Mouse (Mus musculus) kidney, adult 8-10 months (tissue): ENCODE data around the gene Ppp1r11.

Experiments used
- DNase-seq, 2 experiments: peaks; one replicate each; pipeline ENCODE4 v3.0.0; 2022

Gene Ppp1r11

DNA sequence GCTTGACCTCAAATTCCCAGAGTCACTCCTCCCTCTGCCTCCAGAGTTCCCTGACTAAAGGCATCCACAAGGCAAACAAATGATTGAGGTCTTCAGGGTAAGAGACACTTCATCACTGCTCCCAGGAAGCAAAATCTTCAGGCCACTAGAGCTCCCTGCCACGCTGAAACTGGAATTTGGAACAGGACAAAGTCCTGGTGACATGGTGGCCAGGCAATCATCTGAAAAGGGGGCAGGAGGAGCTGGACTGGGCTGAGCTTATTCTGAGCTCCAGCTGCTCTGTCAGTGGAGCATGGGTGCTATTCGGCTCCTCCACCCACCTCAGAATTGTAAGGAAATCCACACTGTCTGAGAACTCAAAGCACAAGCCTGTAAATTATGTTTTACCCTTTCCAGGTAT, 39.5 kb downstream of the Ppp1r11 start:
- DNase-seq: peak in 1 of 2 experiments; percentile 6

DNA sequence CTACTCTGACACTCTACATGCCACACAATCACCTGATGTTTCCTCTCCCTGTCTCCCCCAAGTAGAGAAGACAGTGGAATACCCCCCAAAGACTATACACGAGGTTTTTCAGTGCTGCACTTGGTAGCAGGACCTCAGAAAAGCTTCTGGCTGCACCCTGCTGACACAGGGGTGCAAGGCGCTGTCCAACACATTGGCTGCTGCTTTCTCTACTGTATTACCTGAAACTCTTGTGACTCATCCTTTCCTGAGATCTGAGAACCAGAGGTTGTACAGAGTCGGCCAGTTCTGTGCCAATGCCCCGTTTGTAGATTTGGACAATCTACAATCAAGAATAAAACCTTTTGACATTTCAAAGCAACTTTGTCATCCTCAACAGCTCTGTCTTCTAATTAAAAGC, 41.7 kb downstream of the Ppp1r11 start:
- DNase-seq: no peak

DNA sequence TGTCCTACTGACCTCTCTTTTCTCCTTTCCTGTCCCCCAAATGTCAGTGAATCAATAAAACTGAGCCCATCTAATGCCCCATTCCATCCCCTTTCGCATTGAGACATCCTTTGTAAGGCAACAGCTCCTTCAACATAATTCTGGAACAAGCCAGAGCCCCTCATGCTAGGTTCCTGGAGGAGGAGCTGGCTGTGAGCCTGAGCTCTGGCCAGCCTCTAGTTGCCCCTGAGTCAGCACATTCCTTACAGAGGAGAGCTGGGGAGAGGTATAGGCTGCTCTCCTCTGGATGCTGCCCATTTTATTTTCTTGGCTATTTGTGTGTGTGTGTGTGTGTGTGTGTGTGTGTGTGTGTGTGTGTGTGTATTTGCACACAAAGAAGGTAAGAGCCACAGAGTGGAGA, 43.3 kb downstream of the Ppp1r11 start:
- DNase-seq: no peak

DNA sequence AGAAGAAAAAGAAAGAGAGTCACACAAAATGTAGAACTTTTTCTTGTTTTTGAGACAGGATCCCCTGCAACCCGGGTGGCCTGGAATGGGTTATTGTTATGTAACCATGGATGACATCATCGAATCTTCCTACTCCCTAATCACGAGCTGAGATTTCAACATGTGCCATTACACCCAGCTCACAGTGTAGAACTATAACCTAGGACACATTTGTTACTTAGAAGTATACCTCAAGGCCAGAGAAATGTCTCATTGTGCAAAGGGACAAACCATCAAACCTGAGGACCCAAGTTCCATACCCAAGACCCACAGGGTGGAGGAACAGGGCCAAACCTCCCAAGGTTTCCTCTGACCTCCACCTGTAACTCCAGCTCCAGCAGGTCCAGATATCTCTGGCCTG, 47.9 kb downstream of the Ppp1r11 start:
- no peak for DNase-seq

DNA sequence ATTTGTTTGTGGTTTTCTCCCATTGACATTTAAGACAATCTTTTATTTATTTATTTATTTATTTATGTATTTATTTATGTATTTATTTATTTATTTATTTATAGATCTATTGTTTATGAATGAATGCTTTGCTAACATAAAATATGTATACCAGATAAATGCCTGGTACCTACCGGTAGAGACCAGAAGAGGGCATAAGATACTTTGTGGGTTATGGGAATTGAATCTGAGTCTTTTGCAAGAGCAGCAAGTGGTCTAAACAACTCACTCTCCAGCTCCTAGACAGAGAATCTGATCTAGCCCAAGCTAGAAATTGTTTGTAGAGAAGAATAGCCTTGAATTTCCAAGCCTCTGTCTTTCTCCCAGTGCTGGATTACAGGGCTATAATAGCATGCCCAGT, 50.9 kb downstream of the Ppp1r11 start:
- no peak for DNase-seq

DNA sequence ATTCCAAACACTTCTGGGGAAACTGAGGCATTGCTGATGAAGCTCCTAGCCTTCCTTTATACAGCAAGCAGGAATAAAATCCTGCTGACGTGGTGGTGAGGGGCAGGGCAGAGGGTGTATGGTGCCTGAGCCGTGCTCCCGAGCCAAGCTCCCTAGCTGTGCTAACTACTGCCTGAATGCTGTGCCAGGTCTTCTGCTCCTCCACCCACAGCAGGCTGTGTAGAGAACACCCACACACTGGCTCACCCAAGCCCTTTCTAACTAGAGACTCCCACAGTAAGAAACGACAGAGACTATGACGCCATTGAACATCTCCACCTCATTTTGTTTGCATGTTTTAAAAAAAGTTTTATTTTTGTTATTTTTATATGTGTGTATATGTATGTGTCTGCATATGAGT, 51.5 kb downstream of the Ppp1r11 start:
- no peak for DNase-seq

DNA sequence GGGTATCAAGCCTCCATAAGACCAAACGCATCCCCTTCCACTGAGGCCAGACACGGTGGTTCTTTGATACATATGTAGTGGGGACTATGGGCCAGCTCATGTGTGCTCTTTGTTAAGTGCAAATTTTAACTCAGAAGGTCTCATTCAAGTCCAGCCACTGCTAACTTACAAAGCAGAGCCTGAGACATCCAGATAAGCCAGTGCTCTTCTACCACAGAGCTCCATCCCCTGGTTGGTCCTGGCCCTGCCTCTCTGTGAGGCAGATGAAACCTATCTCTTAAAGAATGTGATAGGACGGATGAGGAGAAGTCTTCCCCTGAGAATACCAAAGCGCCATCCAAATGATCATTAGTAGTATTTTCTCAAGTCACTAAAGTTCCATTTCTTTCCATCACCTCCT, 52.2 kb downstream of the Ppp1r11 start:
- DNase-seq: no peak
